Comparison of ENCODE assay signal across 29 mouse cellular contexts in the genomic region with DNA sequence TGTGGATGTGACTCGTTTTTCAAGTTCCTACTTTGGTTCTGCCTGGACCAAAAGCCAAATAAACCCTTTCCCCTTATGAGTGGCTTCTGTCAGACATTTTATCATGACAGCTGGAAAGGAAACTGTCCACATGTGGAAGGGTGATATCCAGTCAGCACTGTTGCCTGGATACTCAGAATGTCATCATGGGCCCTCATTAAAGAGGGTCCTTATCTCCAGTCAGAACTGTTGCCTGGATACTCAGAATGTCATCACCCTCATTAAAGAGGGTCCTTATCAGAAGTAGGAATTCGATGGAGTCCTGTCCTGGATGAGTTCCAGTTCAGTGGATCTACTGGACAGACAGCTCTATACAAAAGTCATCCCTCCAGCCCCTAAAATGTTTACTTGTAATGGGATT. TPM values are rescaled to one million over a fixed set of nuclear protein-coding genes. Genes with fewer than 3 reads are reported as not detected.
DNase-seq lines count a peak whose midpoint lies in the region; ATAC-seq lines count a peak whose summit lies in the region.
"Had no signal": no experiment of that assay in that cellular context is flagged by ENCODE, and none has a peak within 500 bp of the region (broad histone marks: within the 10 kb centered on the region; RNA-seq: fewer than 3 reads in every experiment).

No protein-coding gene starts in this region.

- no peaks in the 10 kb centered on the region for H3K9me3 ChIP-seq in heart, embryonic 10.5 days
- no peaks in the 10 kb centered on the region for H3K9me3 ChIP-seq in heart, embryonic 14.5 days (ENCODE audit: control insufficient read depth, low read length)
- H3K9me3 ChIP-seq in heart, embryonic 16.5 days (replicated peaks; ENCODE audit: control insufficient read depth, low read length) = peaks cover 3% of the 10 kb centered on the region
- H3K9me3 ChIP-seq: embryonic facial prominence, embryonic 10.5 days; embryonic facial prominence, embryonic 12.5 days; forebrain, embryonic 15.5 days; G1E had no signal

- peak; percentile 72 for ATAC-seq in heart, embryonic 14.5 days (ENCODE audit: insufficient number of reproducible peaks, insufficient read depth, low FRiP score, low read depth)
- peak; percentile 70 for ATAC-seq in heart, embryonic 16.5 days (replicated peaks; ENCODE audit: extremely low read depth, insufficient read depth, low FRiP score)
- ATAC-seq: activated CD4-positive, CD25-positive, alpha-beta regulatory T cell, adult 4 months; CD4-positive, CD25-positive, alpha-beta regulatory T cell, adult 4 months; forebrain, embryonic 13.5 days; forebrain, embryonic 15.5 days; Patski had no signal

- no peaks in the 10 kb centered on the region for H3K36me3 ChIP-seq in heart, embryonic 10.5 days
- no peaks in the 10 kb centered on the region for H3K36me3 ChIP-seq in heart, embryonic 14.5 days (ENCODE audit: control insufficient read depth, insufficient read depth, low read length)
- no peaks in the 10 kb centered on the region for H3K36me3 ChIP-seq in heart, embryonic 16.5 days (ENCODE audit: control insufficient read depth, insufficient read depth)
- H3K36me3 ChIP-seq: embryonic facial prominence, embryonic 10.5 days; embryonic facial prominence, embryonic 12.5 days; forebrain, embryonic 15.5 days; G1E had no signal

- DNase-seq in embryo, embryonic 10 days (ENCODE audit: low spot score) = peak; percentile 7
- DNase-seq in embryo, embryonic 10.5 days (ENCODE audit: low spot score) = no peak
- peak; percentile 78 for DNase-seq in heart, embryonic 10.5 days (ENCODE audit: low spot score)
- no peak for DNase-seq in heart, postnatal 14 days
- no peak for DNase-seq in heart, postnatal 36 days
- no peak for DNase-seq in heart, adult 18-20 months
- DNase-seq: adrenal gland, adult 8-10 months; adrenal gland, postnatal 14 days; adrenal gland, postnatal 36 days; B cell, adult 2 months; cerebellum, adult 11-12 months; cerebellum, adult 2 months; cerebellum, adult 9-10 months; cerebellum, postnatal 10 days; cerebellum, postnatal 25 days had no signal

- 9% methylated on average over 2 of the region's 2 CpGs for WGBS in heart, embryonic 10.5 days
- WGBS in heart, embryonic 14.5 days = 2% methylated on average over 2 of the region's 2 CpGs
- 8% methylated on average over 2 of the region's 2 CpGs for WGBS in heart, embryonic 16.5 days

- H3K4me3 ChIP-seq in heart, embryonic 10.5 days = no peak overlapping the region
- no peak overlapping the region for H3K4me3 ChIP-seq in heart, embryonic 14.5 days (ENCODE audit: control insufficient read depth in 1 of 2, insufficient read depth in 1 of 2, low read depth in 1 of 2, low read length in 2 of 2)
- H3K4me3 ChIP-seq in heart, embryonic 16.5 days (ENCODE audit: low read length) = no peak overlapping the region
- H3K4me3 ChIP-seq: embryonic facial prominence, embryonic 10.5 days; embryonic facial prominence, embryonic 12.5 days; forebrain, embryonic 13.5 days; forebrain, embryonic 15.5 days had no signal

- H3K27ac ChIP-seq in heart, embryonic 10.5 days = no peak overlapping the region
- H3K27ac ChIP-seq in heart, embryonic 14.5 days (replicated peaks in 1 of 2; ENCODE audit: control insufficient read depth in 1 of 2, insufficient read depth in 1 of 2, low read depth in 2 of 2, low read length in 2 of 2) = no peak overlapping the region
- H3K27ac ChIP-seq in heart, embryonic 16.5 days (ENCODE audit: low read length) = no peak overlapping the region
- H3K27ac ChIP-seq: embryonic facial prominence, embryonic 10.5 days; embryonic facial prominence, embryonic 12.5 days; forebrain, embryonic 13.5 days; forebrain, embryonic 15.5 days had no signal

- no peaks in the 10 kb centered on the region for H3K4me1 ChIP-seq in heart, embryonic 10.5 days
- H3K4me1 ChIP-seq in heart, embryonic 14.5 days (ENCODE audit: control insufficient read depth in 2 of 2, insufficient read depth in 2 of 2, low read length in 2 of 2) = peaks cover 0 to 5% of the 10 kb centered on the region in 2 experiments; a peak in 2 of 4 replicates
- H3K4me1 ChIP-seq in heart, embryonic 16.5 days (ENCODE audit: control insufficient read depth, insufficient read depth, low read length) = peaks cover 3% of the 10 kb centered on the region; the same call in 1 of the 2 replicates
- H3K4me1 ChIP-seq: embryonic facial prominence, embryonic 10.5 days; embryonic facial prominence, embryonic 12.5 days; forebrain, embryonic 13.5 days; forebrain, embryonic 15.5 days had no signal

- H3K4me2 ChIP-seq in heart, embryonic 14.5 days (ENCODE audit: low read length) = no peak overlapping the region
- H3K4me2 ChIP-seq in heart, embryonic 16.5 days (ENCODE audit: low read depth, low read length) = no peak overlapping the region
- H3K4me2 ChIP-seq: embryonic facial prominence, embryonic 12.5 days; forebrain, embryonic 13.5 days; forebrain, embryonic 15.5 days had no signal

- intact Hi-C loops in heart, postnatal 14 days (cut with DNase I) = no loop called here
- intact Hi-C loops in heart, postnatal 36 days (cut with DNase I) = no loop called here

- H3K9ac ChIP-seq in heart, embryonic 14.5 days (ENCODE audit: low read length) = no peak overlapping the region
- no peak overlapping the region for H3K9ac ChIP-seq in heart, embryonic 16.5 days (ENCODE audit: low read length)
- H3K9ac ChIP-seq: embryonic facial prominence, embryonic 12.5 days; forebrain, embryonic 13.5 days; forebrain, embryonic 15.5 days had no signal

- peaks cover 13% of the 10 kb centered on the region; the same call in 1 of the 2 replicates for H3K27me3 ChIP-seq in heart, embryonic 10.5 days (ENCODE audit: insufficient read depth, poor library complexity, severe bottlenecking)
- H3K27me3 ChIP-seq in heart, embryonic 14.5 days (ENCODE audit: control insufficient read depth, insufficient read depth, low read length) = no peaks in the 10 kb centered on the region
- H3K27me3 ChIP-seq in heart, embryonic 16.5 days (ENCODE audit: control insufficient read depth, insufficient read depth, low read length) = no peaks in the 10 kb centered on the region; the same call in 1 of the 2 replicates
- H3K27me3 ChIP-seq: embryonic facial prominence, embryonic 12.5 days; forebrain, embryonic 13.5 days; forebrain, embryonic 15.5 days had no signal

RNA-seq across cellular contexts. Expression of gene Rgsl1, which starts 29.7 kb away (rescaled TPM):
- polyA plus RNA-seq in heart, embryonic 10.5 days (2016; fragmentation: Nextera tagmentation; extraction: Ambion mirVana) = not detected in 2 replicates
- not detected for total RNA-seq in heart, postnatal 14 days (2021)
- polyA plus RNA-seq in heart, embryonic 14.5 days (2014; fragmentation: Nextera tagmentation; extraction: Ambion mirVana) = not detected in 2 replicates
- total RNA-seq in heart, postnatal 36 days (2021) = not detected
- not detected in 2 replicates for polyA plus RNA-seq in heart, embryonic 16.5 days (2015; fragmentation: Nextera tagmentation; extraction: Ambion mirVana)
- not detected for total RNA-seq in heart, adult 18-20 months (2021)
- total RNA-seq: CH12.LX had no signal
- polyA plus RNA-seq: activated CD4-positive, CD25-positive, alpha-beta regulatory T cell, adult 4 months; forebrain, embryonic 11.5 days; G1E had no signal

RNA-seq across cellular contexts. Expression of gene Teddm1b, which starts 59.9 kb away (rescaled TPM):
- 0.10 and 0.41 TPM in 2 replicates for polyA plus RNA-seq in heart, embryonic 10.5 days (2016; fragmentation: Nextera tagmentation; extraction: Ambion mirVana)
- total RNA-seq in heart, postnatal 14 days (2021) = not detected
- polyA plus RNA-seq in heart, embryonic 14.5 days (2014; fragmentation: Nextera tagmentation; extraction: Ambion mirVana) = 0.12 TPM in 1 of 2 replicates, not detected in the other
- total RNA-seq in heart, postnatal 36 days (2021) = not detected
- 0.10 and 0.11 TPM in 2 replicates for polyA plus RNA-seq in heart, embryonic 16.5 days (2015; fragmentation: Nextera tagmentation; extraction: Ambion mirVana)
- not detected for total RNA-seq in heart, adult 18-20 months (2021)
- total RNA-seq: adrenal gland, adult 18-20 months; adrenal gland, postnatal 14 days; adrenal gland, postnatal 36 days; CH12.LX had no signal
- polyA plus RNA-seq: cerebellum, adult 2 months; cortical plate, adult 2 months; G1E had no signal

Comparison
In these comparisons a context has a peak if more than half of its experiments do, and no peak if none do; other contexts are left out.
1. DNase-seq: peak in embryo, embryonic 10 days (single experiment) and heart, embryonic 10.5 days (single experiment); none in embryo, embryonic 10.5 days (single experiment), heart, postnatal 14 days (0 of 2), heart, postnatal 36 days (0 of 2) and heart, adult 18-20 months (0 of 2).